Mouse (Mus musculus) thymus, adult 2 months (tissue): ENCODE data around the gene Hdgfl3.

ENCODE experiments used
- CTCF ChIP-seq: fragments of 200-500 bp; IDR thresholded peaks from 2 replicates; pipeline ENCODE4 v1.5.1; 2012; ENCODE audit warnings: mild to moderate bottlenecking, control low read depth, low read length, moderate library complexity, borderline replicate concordance; ENCODE audit not compliant: control insufficient read depth, poor library complexity, insufficient read depth; ENCODE audit errors: extremely low read depth
- POLR2A ChIP-seq: fragments of 200-500 bp; IDR thresholded peaks from 2 replicates; pipeline ENCODE4 v1.6.1; 2012; ENCODE audit warnings: mild to moderate bottlenecking, low read length, control low read depth, moderate library complexity; ENCODE audit not compliant: control insufficient read depth, poor library complexity, insufficient read depth; ENCODE audit errors: extremely low read depth

DNA sequence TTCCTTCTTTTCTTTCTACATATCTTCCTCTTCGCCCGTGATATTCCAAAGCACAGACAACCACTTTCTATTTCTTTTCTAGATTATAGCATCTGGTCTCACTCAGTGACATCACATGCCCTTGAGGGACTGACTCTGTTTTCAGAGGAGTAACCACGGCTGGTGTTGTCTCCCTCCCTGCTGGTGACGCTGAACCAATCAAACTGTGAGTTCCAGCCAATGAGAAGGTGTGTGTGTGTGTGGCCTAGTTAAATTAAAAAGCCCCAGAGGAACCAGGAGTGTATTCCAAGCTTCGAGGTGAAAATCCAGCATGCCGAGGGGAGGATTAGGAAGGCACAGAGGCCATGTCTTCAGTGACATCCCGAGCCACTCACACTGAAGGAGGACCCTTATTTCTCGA lies 87.3 kb downstream of the Hdgfl3 start:
- TF ChIP-seq POLR2A, result no peak
- TF ChIP-seq CTCF, result no peak
